Mouse (Mus musculus): Measurements from ENCODE around the gene Spop. TPM values are rescaled to one million over a fixed set of nuclear protein-coding genes. Genes with fewer than 3 reads are reported as not detected.
A peak's percentile ranks its signal among the peaks of the same experiment; 100 is the strongest.

Spop gene
- polyA plus RNA-seq, 1 experiment from 2014 or later = 112 TPM

- Histone ChIP-seq H3K4me1 (ENCODE audit: insufficient read depth) (no peaks in the 10 kb centered on the region), H3K27me3 (ENCODE audit: insufficient read depth, low read length) (no peaks in the 10 kb centered on the region), H3K4me3 (ENCODE audit: low read depth, low read length) (no peak overlapping the region), H3K36me3 (ENCODE audit: insufficient read depth) (no peaks in the 10 kb centered on the region), H3K9ac (no peak overlapping the region), H3K9me3 (ENCODE audit: low read depth, low read length) (no peaks in the 10 kb centered on the region), H3K4me2 (peak overlapping the region; percentile 44; the same call in 1 of the 2 replicates), H3K27ac (ENCODE audit: low read depth) (no peak overlapping the region)
- peak; percentile 100 for TF ChIP-seq CTCF (IDR thresholded peaks at IDR 0.05; ENCODE audit: low read depth)
- 19% methylated on average over 24 of the region's 24 CpGs for WGBS
- peak; percentile 88 for ATAC-seq (ENCODE audit: insufficient read depth)
- peak; percentile 96 for DNase-seq
Observed at GRCm38 (mm10) chr11:95533484-95534160, 119.7 kb downstream of the Spop start.

- WGBS = 65% methylated on average over 15 of the region's 15 CpGs
- DNase-seq (peak; percentile 70), ATAC-seq (ENCODE audit: insufficient read depth) (no peak)
- H3K9me3 ChIP-seq (ENCODE audit: low read depth, low read length) = no peaks in the 10 kb centered on the region
- H3K27ac ChIP-seq (ENCODE audit: low read depth) = no peak overlapping the region
- no peaks in the 10 kb centered on the region for H3K27me3 ChIP-seq (ENCODE audit: insufficient read depth, low read length)
- no peaks in the 10 kb centered on the region for H3K36me3 ChIP-seq (ENCODE audit: insufficient read depth)
- TF ChIP-seq CTCF (IDR thresholded peaks at IDR 0.05; ENCODE audit: low read depth) = no peak
- peaks cover 7% of the 10 kb centered on the region for H3K4me1 ChIP-seq (ENCODE audit: insufficient read depth)
- H3K4me2 ChIP-seq = no peak overlapping the region
- no peak overlapping the region for H3K4me3 ChIP-seq (ENCODE audit: low read depth, low read length)
- H3K9ac ChIP-seq = no peak overlapping the region
Observed at GRCm38 (mm10) chr11:95538378-95539104, 124.7 kb downstream of the Spop start.

GRCm38 (mm10) chr11:95540637-95541385, 126.9 kb downstream of the Spop start:
- Histone ChIP-seq H3K4me3 (ENCODE audit: low read depth, low read length) (no peak overlapping the region), H3K9ac (no peak overlapping the region; the same call in 1 of the 2 replicates), H3K27me3 (ENCODE audit: insufficient read depth, low read length) (no peaks in the 10 kb centered on the region), H3K4me2 (peak overlapping the region; percentile 31), H3K27ac (ENCODE audit: low read depth) (no peak overlapping the region), H3K36me3 (ENCODE audit: insufficient read depth) (no peaks in the 10 kb centered on the region), H3K4me1 (ENCODE audit: insufficient read depth) (peaks cover 7% of the 10 kb centered on the region), H3K9me3 (ENCODE audit: low read depth, low read length) (no peaks in the 10 kb centered on the region)
- WGBS = 15% methylated on average over 18 of the region's 18 CpGs
- ATAC-seq (ENCODE audit: insufficient read depth) (0 out of 2 replicates have a peak, but pooled peaks have one; percentile 56), DNase-seq (peak; percentile 43)
- TF ChIP-seq CTCF (IDR thresholded peaks at IDR 0.05; ENCODE audit: low read depth) = no peak

Other genes starting within 250 kb of the Spop start
- not detected in 2 replicates for gene Tac4, start 152.6 kb upstream of the Spop start, polyA plus RNA-seq (2014; fragmentation: Nextera tagmentation; extraction: Ambion mirVana)
- 77.0 and 83.7 TPM in 2 replicates for gene Kat7, start 103.8 kb upstream of the Spop start, polyA plus RNA-seq (2014; fragmentation: Nextera tagmentation; extraction: Ambion mirVana)
- gene Fam117a, start 77.1 kb upstream of the Spop start, polyA plus RNA-seq (2014; fragmentation: Nextera tagmentation; extraction: Ambion mirVana) = 12.9 and 14.6 TPM in 2 replicates
- 104 and 112 TPM in 2 replicates for gene Slc35b1, start 29.4 kb upstream of the Spop start, polyA plus RNA-seq (2014; fragmentation: Nextera tagmentation; extraction: Ambion mirVana)
- 0.18 and 0.28 TPM in 2 replicates for gene Nxph3, start 100.5 kb downstream of the Spop start, polyA plus RNA-seq (2014; fragmentation: Nextera tagmentation; extraction: Ambion mirVana)
- gene Ngfr, start 173.7 kb downstream of the Spop start, polyA plus RNA-seq (2014; fragmentation: Nextera tagmentation; extraction: Ambion mirVana) = 5.0 and 5.9 TPM in 2 replicates